Mouse (Mus musculus) liver, postnatal 0 days (tissue): ENCODE results near the gene Gsk3b. TPM values are rescaled to one million over a fixed set of nuclear protein-coding genes. Genes with fewer than 3 reads are reported as not detected.
A peak's percentile ranks its signal among the peaks of the same experiment; 100 is the strongest.
"Not testable (repeated sequence)": the region's sequence is repeated elsewhere in the genome, so short reads cannot be mapped to it uniquely, and the experiment has no call there.

Experiments used
- ATAC-seq: fragments of 200-750 bp; cut with Nextera tagmentation; 2 replicates; pipeline ENCODE4 v1.8.0; 2017; ENCODE audit warnings: mild to moderate bottlenecking, moderate library complexity
- DNase-seq: peaks from one replicate; pipeline ENCODE4 v3.0.0-alpha.2; 2016
- H3K27ac ChIP-seq: fragments of 300-500 bp; sonication (generic); 2 replicates; pipeline ENCODE4 v1.5.1; 2014; ENCODE audit warnings: antibody characterized with exemption, moderate library complexity, mild to moderate bottlenecking, low read depth
- H3K27me3 ChIP-seq: fragments of 300-500 bp; sonication (generic); 2 replicates; pipeline ENCODE4 v1.6.1; 2014; ENCODE audit warnings: low read length, control low read depth, mixed read lengths; ENCODE audit not compliant: insufficient read depth
- H3K36me3 ChIP-seq: fragments of 300-500 bp; sonication (generic); replicated peaks from 2 replicates; pipeline ENCODE4 v1.6.1; 2014; ENCODE audit warnings: mild to moderate bottlenecking, control low read depth, low read length, moderate library complexity, mixed read lengths; ENCODE audit not compliant: insufficient read depth
- H3K4me1 ChIP-seq: fragments of 300-500 bp; sonication (generic); 2 replicates; pipeline ENCODE4 v1.6.1; 2014; ENCODE audit warnings: antibody characterized with exemption, mild to moderate bottlenecking, control low read depth; ENCODE audit not compliant: insufficient read depth
- H3K4me2 ChIP-seq: fragments of 300-500 bp; sonication (generic); 2 replicates; pipeline ENCODE4 v1.6.1; 2014; ENCODE audit warnings: low read depth, mild to moderate bottlenecking, low read length, moderate library complexity, mixed read lengths
- H3K4me3 ChIP-seq: fragments of 300-500 bp; sonication (generic); 2 replicates; pipeline ENCODE4 v1.5.1; 2014; ENCODE audit warnings: low read depth, low read length
- H3K9ac ChIP-seq: fragments of 300-500 bp; sonication (generic); replicated peaks from 2 replicates; pipeline ENCODE4 v1.6.1; 2014; ENCODE audit warnings: mild to moderate bottlenecking, moderate library complexity
- H3K9me3 ChIP-seq: fragments of 300-500 bp; sonication (generic); 2 replicates; pipeline ENCODE4 v1.6.1; 2016; ENCODE audit warnings: mild to moderate bottlenecking, control low read depth, low read length, mixed read lengths
- CTCF ChIP-seq: sonication (generic); IDR thresholded peaks from 2 replicates; pipeline ENCODE4 v1.5.1; 2016; ENCODE audit warnings: antibody characterized with exemption, low read depth
- EP300 ChIP-seq: IDR thresholded peaks from 2 replicates; pipeline ENCODE4 v1.6.1; 2016; ENCODE audit warnings: antibody characterized with exemption, low read depth, mild to moderate bottlenecking
- WGBS: fragments of 180-500 bp; shearing (Covaris S2); extraction: QIAGEN DNeasy Blood & Tissue Kit; methylation state at CpG from one replicate; pipeline ENCODE4 v1.1.7; 2014; ENCODE audit not compliant: insufficient replicate concordance; 5-methylcytosine and 5-hydroxymethylcytosine counted together
- polyA plus RNA-seq: library from polyadenylated mRNA; unstranded; fragments of >200 nt; fragmentation: Nextera tagmentation; extraction: Ambion mirVana; gene quantifications from 2 replicates; pipeline ENCODE4 v1.2.1, GENCODE M21; 2015

The Gsk3b gene
- polyA plus RNA-seq, 1 experiment from 2014 or later, result 10.8 TPM

DNA sequence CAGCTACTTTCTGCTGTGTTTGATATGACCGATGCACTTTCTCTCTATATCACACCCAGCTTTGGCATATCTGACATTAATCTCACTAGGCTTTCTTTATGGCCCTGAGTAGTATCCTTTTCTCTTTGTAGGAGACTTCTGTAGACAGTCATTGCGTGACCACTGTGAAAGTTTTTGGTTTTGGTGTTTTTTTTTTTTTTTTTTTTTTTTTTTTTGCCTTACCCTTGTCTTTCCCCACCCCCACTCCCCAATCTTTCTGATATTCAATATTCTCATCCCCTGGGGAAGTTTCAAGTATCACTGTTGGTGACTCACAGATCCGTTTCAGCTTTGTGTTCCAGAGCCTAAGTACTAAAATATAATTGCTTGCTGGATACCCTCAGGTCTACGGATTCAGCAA, 29.2 kb upstream of the Gsk3b start:
- H3K9ac ChIP-seq, result no peak overlapping the region
- no peaks in the 10 kb centered on the region for H3K4me1 ChIP-seq
- no peak overlapping the region for H3K4me2 ChIP-seq
- 74% methylated on average over 4 of the region's 4 CpGs for WGBS
- DNase-seq, result no peak
- ATAC-seq, result no peak
- no peaks in the 10 kb centered on the region for H3K9me3 ChIP-seq
- TF ChIP-seq EP300, result no peak
- TF ChIP-seq CTCF, result no peak
- H3K4me3 ChIP-seq, result no peak overlapping the region
- H3K27me3 ChIP-seq, result no peaks in the 10 kb centered on the region
- H3K36me3 ChIP-seq, result no peaks in the 10 kb centered on the region
- no peak overlapping the region for H3K27ac ChIP-seq

DNA sequence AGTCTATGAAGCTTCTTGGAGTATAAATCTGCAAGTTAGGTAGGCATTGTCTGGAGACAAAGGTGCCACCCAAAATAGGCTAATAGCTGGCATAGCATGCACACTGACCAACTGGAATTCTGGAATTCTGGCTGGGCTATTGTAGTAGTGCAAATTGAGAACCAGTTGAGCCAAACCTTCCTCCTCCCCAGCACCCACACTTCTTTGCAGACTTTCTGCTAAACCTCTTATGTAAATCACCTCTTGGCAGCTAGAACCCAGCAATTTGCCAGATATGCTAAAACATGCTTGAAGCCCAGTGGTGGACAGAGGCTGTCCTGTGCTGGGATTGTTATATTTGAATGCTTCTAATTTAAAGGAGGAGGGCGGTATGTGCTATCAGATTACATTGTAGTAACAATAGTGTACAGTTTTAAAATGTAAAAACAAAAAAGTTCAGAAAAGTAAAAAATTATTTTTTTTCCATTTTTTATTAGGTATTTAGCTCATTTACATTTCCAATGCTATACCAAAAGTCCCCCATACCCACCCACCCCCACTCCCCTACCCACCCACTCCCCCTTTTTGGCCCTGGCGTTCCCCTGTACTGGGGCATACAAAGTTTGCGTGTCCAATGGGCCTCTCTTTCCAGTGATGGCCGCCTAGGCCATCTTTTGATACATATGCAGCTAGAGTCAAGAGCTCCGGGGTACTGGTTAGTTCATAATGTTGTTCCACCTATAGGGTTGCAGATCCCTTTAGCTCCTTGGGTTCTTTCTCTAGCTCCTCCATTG, 14.8 kb upstream of the Gsk3b start:
- H3K9ac ChIP-seq, H3K27me3 ChIP-seq, H3K9me3 ChIP-seq, H3K4me3 ChIP-seq, H3K4me1 ChIP-seq, H3K36me3 ChIP-seq, H3K27ac ChIP-seq, ATAC-seq, DNase-seq, H3K4me2 ChIP-seq: not testable (repeated sequence)
- 76% methylated on average over 1 of the region's 5 CpGs for WGBS

DNA sequence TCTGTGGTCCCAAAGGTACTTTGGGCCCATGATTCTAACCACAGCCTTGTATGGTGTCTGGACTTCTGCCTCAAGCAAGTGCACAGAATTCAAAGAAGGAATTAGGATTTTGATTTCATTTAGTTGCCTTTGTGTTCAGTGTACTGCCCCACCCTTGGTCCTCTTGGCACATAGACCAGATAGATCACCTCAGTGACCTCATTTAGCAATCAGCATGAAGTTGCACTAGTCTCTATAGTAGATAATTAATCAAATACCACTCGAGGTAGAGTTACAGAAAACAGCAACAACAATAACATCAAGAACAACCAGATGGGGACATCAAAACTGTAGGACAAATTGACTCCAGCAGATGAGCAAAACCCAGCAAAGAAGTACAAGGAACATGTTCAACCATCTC, 8.6 kb upstream of the Gsk3b start:
- no peak overlapping the region for H3K9ac ChIP-seq
- no peaks in the 10 kb centered on the region for H3K9me3 ChIP-seq
- H3K27ac ChIP-seq, result no peak overlapping the region
- no peak overlapping the region for H3K4me2 ChIP-seq
- no peak overlapping the region for H3K4me3 ChIP-seq
- TF ChIP-seq CTCF (no peak), EP300 (no peak)
- no peak for ATAC-seq
- no peaks in the 10 kb centered on the region for H3K36me3 ChIP-seq
- no peaks in the 10 kb centered on the region for H3K27me3 ChIP-seq
- no peaks in the 10 kb centered on the region for H3K4me1 ChIP-seq
- 33% methylated on average over 1 of the region's 1 CpGs for WGBS
- DNase-seq, result no peak

DNA sequence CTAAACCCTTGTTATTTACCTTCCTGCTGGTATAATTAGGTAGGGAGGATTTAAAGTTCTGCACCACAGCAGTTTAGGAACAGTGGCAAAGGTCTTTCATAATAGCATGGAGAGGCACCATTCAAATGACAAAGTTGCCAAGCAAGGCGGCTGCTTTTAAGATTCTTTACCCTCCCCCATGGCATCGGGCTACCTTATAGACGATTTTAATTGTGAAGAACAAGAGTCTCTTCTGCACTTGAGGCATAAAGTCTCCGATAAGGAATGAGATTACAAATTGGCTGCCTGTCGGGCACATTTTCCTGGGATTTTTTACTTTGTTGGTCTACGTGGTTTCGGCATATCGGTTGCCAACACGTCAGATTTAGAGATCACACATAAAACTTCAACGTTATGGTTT, 1.6 kb upstream of the Gsk3b start:
- Histone ChIP-seq H3K36me3 (no peaks in the 10 kb centered on the region), H3K27me3 (no peaks in the 10 kb centered on the region), H3K27ac (no peak overlapping the region), H3K9ac (no peak overlapping the region), H3K9me3 (no peaks in the 10 kb centered on the region), H3K4me1 (peaks cover 9% of the 10 kb centered on the region; the same call in 1 of the 2 replicates), H3K4me2 (peak overlapping the region; percentile 96), H3K4me3 (no peak overlapping the region)
- ATAC-seq, result no peak
- no peak for TF ChIP-seq EP300
- TF ChIP-seq CTCF, result no peak
- DNase-seq, result no peak
- 63% methylated on average over 10 of the region's 10 CpGs for WGBS

DNA sequence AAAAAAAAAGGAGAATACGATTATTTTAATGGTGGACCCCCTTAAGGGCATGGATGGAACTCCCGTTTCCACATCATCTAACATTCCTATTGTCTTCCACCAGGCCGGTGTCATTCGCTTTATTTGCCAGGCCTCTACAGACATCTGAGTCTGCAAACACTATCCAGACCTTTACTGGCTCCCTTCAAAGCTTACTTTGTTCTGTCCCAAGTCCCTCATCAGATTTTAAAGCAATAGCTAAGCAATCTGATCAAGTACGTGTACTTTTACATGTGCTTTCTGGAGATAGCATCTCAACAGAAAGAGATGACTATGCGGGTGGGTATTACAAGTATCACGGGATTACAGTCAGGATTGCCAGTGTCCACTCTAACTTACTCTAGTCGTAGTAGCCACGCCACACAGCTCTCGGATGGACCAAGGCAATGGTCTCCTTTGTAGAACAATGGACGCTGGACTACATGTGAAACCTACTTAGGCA, 1.1 kb upstream of the Gsk3b start:
- 11% methylated on average over 11 of the region's 11 CpGs for WGBS
- Histone ChIP-seq H3K4me1 (peaks cover 11% of the 10 kb centered on the region), H3K4me3 (peak overlapping the region; percentile 90), H3K9me3 (no peaks in the 10 kb centered on the region), H3K36me3 (no peaks in the 10 kb centered on the region), H3K4me2 (peak overlapping the region; percentile 96), H3K27me3 (no peaks in the 10 kb centered on the region), H3K27ac (peak overlapping the region; percentile 100), H3K9ac (peak overlapping the region; percentile 75)
- TF ChIP-seq EP300, result no peak
- no peak for TF ChIP-seq CTCF
- DNase-seq (no peak), ATAC-seq (no peak)

DNA sequence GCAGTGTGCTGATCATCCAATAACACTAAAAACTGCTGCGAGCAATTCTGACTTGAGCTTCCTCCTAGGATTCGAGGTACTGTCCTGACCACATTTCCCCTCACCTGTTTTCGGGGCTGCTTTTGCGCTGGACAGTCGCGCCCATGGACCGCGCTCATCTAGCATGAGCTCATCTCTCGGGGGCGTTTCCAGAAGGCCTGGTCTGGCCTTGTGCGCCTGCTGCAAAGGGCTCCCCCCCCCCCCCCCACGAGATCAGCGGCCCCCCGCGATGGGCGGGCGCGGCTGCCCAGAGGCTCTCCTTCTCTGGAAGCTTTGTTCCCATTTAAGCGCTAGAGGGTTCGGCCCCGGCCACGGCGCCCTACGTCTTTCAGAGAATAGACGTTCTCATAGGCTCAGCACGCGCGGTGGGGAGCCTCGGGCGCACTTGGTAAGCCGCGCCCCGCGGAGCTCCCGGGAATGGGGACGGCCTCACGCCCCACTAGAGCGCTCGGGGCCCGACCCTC, 624 bp upstream of the Gsk3b start:
- DNase-seq (no peak), ATAC-seq (peak; percentile 40)
- no peaks in the 10 kb centered on the region for H3K36me3 ChIP-seq
- peak overlapping the region; percentile 90 for H3K4me3 ChIP-seq
- H3K27me3 ChIP-seq, result no peaks in the 10 kb centered on the region
- peaks cover 13% of the 10 kb centered on the region for H3K4me1 ChIP-seq
- no peaks in the 10 kb centered on the region for H3K9me3 ChIP-seq
- TF ChIP-seq EP300 (no peak), CTCF (no peak)
- peak overlapping the region; percentile 96 for H3K4me2 ChIP-seq
- H3K27ac ChIP-seq, result peak overlapping the region; percentile 100
- 3% methylated on average over 34 of the region's 40 CpGs for WGBS
- H3K9ac ChIP-seq, result peak overlapping the region; percentile 75
